Comparison of ENCODE assay signal across 36 mouse cellular contexts in the genomic region with DNA sequence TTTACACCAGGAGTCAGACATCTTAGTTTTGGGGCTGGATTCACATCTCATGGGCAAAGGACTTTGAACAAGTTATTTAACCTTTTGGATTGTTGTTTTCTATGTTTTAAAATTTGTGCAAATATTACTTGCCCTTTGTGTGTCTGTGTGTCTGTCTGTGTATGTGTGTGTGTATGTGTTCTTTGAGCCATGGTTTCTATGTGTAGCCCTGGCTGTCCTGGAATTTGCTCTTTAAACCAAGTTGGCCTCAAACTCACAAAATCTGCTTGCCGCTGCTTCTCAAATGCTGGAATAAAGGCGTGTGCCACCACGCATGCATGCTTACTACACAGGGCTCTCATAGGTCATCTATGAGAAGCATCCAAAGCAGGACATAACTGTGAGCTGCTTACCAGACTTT. TPM values are rescaled to one million over a fixed set of nuclear protein-coding genes. Genes with fewer than 3 reads are reported as not detected.
"Had no signal": no experiment of that assay in that cellular context is flagged by ENCODE, and none has a peak within 500 bp of the region (broad histone marks: within the 10 kb centered on the region; RNA-seq: fewer than 3 reads in every experiment).

No protein-coding gene starts in this region.

- ATAC-seq: liver, embryonic 12.5 days; liver, postnatal 0 days; lung, postnatal 0 days; midbrain, embryonic 13.5 days; midbrain, embryonic 15.5 days; midbrain, embryonic 16.5 days had no signal

- DNase-seq: left cerebral cortex, postnatal 4 days; liver; liver, embryonic 13.5 days; liver, postnatal 0 days; lung, adult 18-20 months; lung, adult 2 months; lung, embryonic 14.5 days; lung, postnatal 10 days; lung, postnatal 14 days; lung, postnatal 36 days; lung, postnatal 4 days; midbrain, embryonic 14.5 days had no signal

- H3K4me3 ChIP-seq: left cerebral cortex, adult 2 months; limb, embryonic 10.5 days; limb, embryonic 12.5 days; limb, embryonic 13.5 days; limb, embryonic 15.5 days; liver, embryonic 12.5 days; liver, embryonic 13.5 days; liver, embryonic 15.5 days; lung, embryonic 15.5 days; megakaryocyte, embryonic 14.5 days; midbrain, embryonic 10.5 days; midbrain, embryonic 12.5 days; midbrain, embryonic 13.5 days; midbrain, embryonic 15.5 days; myocyte; neural tube, embryonic 12.5 days had no signal

- H3K4me2 ChIP-seq: limb, embryonic 12.5 days; limb, embryonic 13.5 days; limb, embryonic 15.5 days; liver, embryonic 11.5 days; liver, embryonic 12.5 days; liver, embryonic 13.5 days; liver, embryonic 15.5 days; lung, embryonic 14.5 days; lung, embryonic 15.5 days; midbrain, embryonic 12.5 days; midbrain, embryonic 13.5 days; midbrain, embryonic 15.5 days; neural tube, embryonic 12.5 days had no signal

- H3K27ac ChIP-seq: left cerebral cortex, adult 2 months; limb, embryonic 10.5 days; limb, embryonic 12.5 days; limb, embryonic 13.5 days; limb, embryonic 15.5 days; liver, embryonic 12.5 days; liver, embryonic 13.5 days; liver, embryonic 14.5 days; liver, embryonic 15.5 days; lung, embryonic 15.5 days; macrophage; midbrain, embryonic 10.5 days; midbrain, embryonic 12.5 days; midbrain, embryonic 13.5 days; midbrain, embryonic 15.5 days; neural tube, embryonic 12.5 days had no signal

- H3K4me1 ChIP-seq: limb, embryonic 10.5 days; liver, embryonic 12.5 days; liver, embryonic 13.5 days; liver, embryonic 15.5 days; megakaryocyte, embryonic 14.5 days; midbrain, embryonic 12.5 days; midbrain, embryonic 13.5 days; midbrain, embryonic 15.5 days; neural tube, embryonic 12.5 days had no signal

- H3K9ac ChIP-seq: limb, embryonic 12.5 days; limb, embryonic 13.5 days; limb, embryonic 15.5 days; liver, embryonic 12.5 days; liver, embryonic 13.5 days; liver, embryonic 14.5 days; liver, embryonic 15.5 days; liver, postnatal 0 days; lung, embryonic 14.5 days; lung, embryonic 15.5 days; midbrain, embryonic 12.5 days; midbrain, embryonic 13.5 days; midbrain, embryonic 15.5 days; neural tube, embryonic 12.5 days had no signal

- H3K27me3 ChIP-seq: limb, embryonic 12.5 days; limb, embryonic 13.5 days; limb, embryonic 15.5 days; liver, embryonic 12.5 days; liver, embryonic 13.5 days; liver, embryonic 15.5 days; lung, embryonic 15.5 days; megakaryocyte, embryonic 14.5 days; midbrain, embryonic 12.5 days; midbrain, embryonic 13.5 days; midbrain, embryonic 15.5 days; neural tube, embryonic 12.5 days had no signal

- H3K9me3 ChIP-seq: limb, embryonic 10.5 days; limb, embryonic 12.5 days; limb, embryonic 13.5 days; limb, embryonic 15.5 days; liver, embryonic 12.5 days; liver, embryonic 13.5 days; liver, embryonic 15.5 days; lung, embryonic 15.5 days; megakaryocyte, embryonic 14.5 days; midbrain, embryonic 10.5 days; midbrain, embryonic 12.5 days; midbrain, embryonic 13.5 days; midbrain, embryonic 15.5 days; neural tube, embryonic 12.5 days had no signal

RNA-seq across cellular contexts. Expression of a gene that starts 10.8 kb away (rescaled TPM):
- total RNA-seq: megakaryocyte progenitor cell, adult 5-6 weeks; megakaryocyte, adult 5-6 weeks; monocyte, adult 5-6 weeks had no signal
- polyA plus RNA-seq: liver, adult 2 months had no signal
